Mouse (Mus musculus): ENCODE measurements around the gene Atf3. TPM values are rescaled to one million over a fixed set of nuclear protein-coding genes. Genes with fewer than 3 reads are reported as not detected.

The Atf3 gene
- polyA plus RNA-seq, 1 experiment from 2014 or later, result 14.0 TPM

Other genes with a start within 250 kb of the Atf3 start
- gene Vash2, start 238.7 kb downstream of the Atf3 start, polyA plus RNA-seq (2015; fragmentation: Nextera tagmentation; extraction: Ambion mirVana), result 46.2 and 47.6 TPM in 2 replicates
- gene Flvcr1, start 191.9 kb downstream of the Atf3 start, polyA plus RNA-seq (2015; fragmentation: Nextera tagmentation; extraction: Ambion mirVana), result 2.6 and 3.1 TPM in 2 replicates
- not detected in 2 replicates for gene Spata45, start 181.4 kb downstream of the Atf3 start, polyA plus RNA-seq (2015; fragmentation: Nextera tagmentation; extraction: Ambion mirVana)
- gene Tatdn3, start 155.1 kb downstream of the Atf3 start, polyA plus RNA-seq (2015; fragmentation: Nextera tagmentation; extraction: Ambion mirVana), result 15.8 and 17.5 TPM in 2 replicates
- 12.4 and 14.0 TPM in 2 replicates for gene Nsl1, start 155.0 kb downstream of the Atf3 start, polyA plus RNA-seq (2015; fragmentation: Nextera tagmentation; extraction: Ambion mirVana)
- gene Batf3, start 120.2 kb downstream of the Atf3 start, polyA plus RNA-seq (2015; fragmentation: Nextera tagmentation; extraction: Ambion mirVana), result 3.5 and 4.3 TPM in 2 replicates
- not detected in 2 replicates for gene Fam71a, start 53.2 kb downstream of the Atf3 start, polyA plus RNA-seq (2015; fragmentation: Nextera tagmentation; extraction: Ambion mirVana)
- gene Nenf, start 100.2 kb upstream of the Atf3 start, polyA plus RNA-seq (2015; fragmentation: Nextera tagmentation; extraction: Ambion mirVana), result 98.9 and 104 TPM in 2 replicates
- gene Tmem206, start 107.9 kb upstream of the Atf3 start, polyA plus RNA-seq (2015; fragmentation: Nextera tagmentation; extraction: Ambion mirVana), result 16.2 and 17.6 TPM in 2 replicates
- gene Ppp2r5a, start 185.2 kb upstream of the Atf3 start, polyA plus RNA-seq (2015; fragmentation: Nextera tagmentation; extraction: Ambion mirVana), result 21.2 and 22.6 TPM in 2 replicates

Measured in heart, embryonic 13.5 days (tissue).